Mouse (Mus musculus): Measurements from ENCODE around the gene Sgf29.

GRCm38 (mm10) chr7:126619559-126620275 is 29.4 kb upstream of the Sgf29 start:
- TF ChIP-seq CTCF (IDR thresholded peaks at IDR 0.05) (no peak), POLR2A (IDR thresholded peaks at IDR 0.05; ENCODE audit: insufficient read depth, low read depth, low read length) (no peak)
